Mouse (Mus musculus) large intestine, adult 2 months (tissue): ENCODE data around the gene Mmachc. TPM values are rescaled to one million over a fixed set of nuclear protein-coding genes. Genes with fewer than 3 reads are reported as not detected.

Experiments used
- DNase-seq: peaks from one replicate; pipeline ENCODE4 v3.0.0-alpha.2; 2012; ENCODE audit warnings: low read depth, low spot score
- WGBS: fragments of 180-500 bp; shearing (Covaris S2); methylation state at CpG from one replicate; pipeline ENCODE4 v1.1.7; 2018; 5-methylcytosine and 5-hydroxymethylcytosine counted together
- polyA plus RNA-seq: library from polyadenylated mRNA; depleted of rRNA; stranded (reverse); fragments of >200 nt; gene quantifications from 2 replicates; pipeline ENCODE4 v1.2.3, GENCODE M21; 2012; rRNA removed

Mmachc gene
- polyA plus RNA-seq, 1 experiment, result 9.3 TPM

DNA sequence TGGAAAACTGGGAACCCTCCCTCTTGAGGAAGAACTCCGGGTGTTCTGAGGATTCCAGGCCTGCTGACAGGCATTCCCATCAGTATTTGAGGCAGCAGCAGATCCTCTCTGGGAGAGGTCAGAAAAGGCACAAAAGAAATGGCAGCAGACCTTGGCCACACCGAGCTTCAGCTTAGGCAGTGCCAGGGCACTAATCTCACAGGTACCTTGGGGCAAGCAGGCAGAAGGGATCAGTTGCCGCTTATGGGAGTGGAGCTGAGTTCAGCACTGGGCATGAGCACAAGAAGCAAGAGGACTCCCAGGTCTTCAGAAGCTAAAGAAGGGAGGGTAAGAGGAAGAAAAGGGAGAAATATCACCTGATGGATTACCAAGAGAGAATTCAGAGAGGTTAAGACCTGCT is 50.2 kb downstream of the Mmachc start:
- no peak for DNase-seq
- 28% methylated on average over 3 of the region's 3 CpGs for WGBS

DNA sequence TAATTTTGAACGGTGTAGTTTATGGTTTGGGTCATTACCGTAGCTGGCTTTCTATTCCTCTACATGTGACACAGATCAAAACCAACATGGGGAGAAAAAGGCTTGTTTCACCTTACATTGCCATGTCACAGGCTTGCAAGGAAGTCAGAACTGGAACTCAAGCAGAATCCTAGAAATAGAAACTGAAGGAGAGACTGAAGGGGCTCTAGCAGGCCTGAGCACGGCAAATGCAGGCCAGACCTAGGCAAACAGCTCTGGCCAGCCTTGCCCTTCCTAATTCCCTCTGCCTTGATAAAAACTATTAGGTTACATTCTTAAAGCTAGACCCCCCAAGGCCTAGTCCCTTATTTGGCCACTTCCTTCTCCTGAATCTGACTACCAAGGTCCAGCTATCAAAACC is 52.5 kb downstream of the Mmachc start:
- 71% methylated on average over 3 of the region's 3 CpGs for WGBS
- no peak for DNase-seq

DNA sequence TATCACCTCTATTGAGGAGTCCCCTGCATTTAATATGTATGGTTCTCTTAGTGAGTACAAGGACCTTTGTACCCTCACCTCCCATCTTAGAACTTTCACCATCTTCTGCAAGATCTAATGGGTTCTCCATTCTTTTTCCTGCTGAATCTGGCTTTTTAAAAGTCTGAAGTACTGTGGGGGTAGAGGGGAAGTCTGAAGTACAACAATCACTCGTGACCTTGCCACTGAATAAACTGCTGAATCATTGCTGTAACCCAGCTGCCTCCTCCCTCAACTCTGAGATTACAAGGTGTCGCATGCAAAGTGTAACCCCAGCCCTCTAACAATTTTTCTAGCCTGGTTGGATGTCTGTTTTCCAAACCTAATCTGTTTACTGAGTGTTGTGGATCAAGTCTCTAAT is 53.1 kb downstream of the Mmachc start:
- DNase-seq, result no peak
- 18% methylated on average over 2 of the region's 2 CpGs for WGBS

DNA sequence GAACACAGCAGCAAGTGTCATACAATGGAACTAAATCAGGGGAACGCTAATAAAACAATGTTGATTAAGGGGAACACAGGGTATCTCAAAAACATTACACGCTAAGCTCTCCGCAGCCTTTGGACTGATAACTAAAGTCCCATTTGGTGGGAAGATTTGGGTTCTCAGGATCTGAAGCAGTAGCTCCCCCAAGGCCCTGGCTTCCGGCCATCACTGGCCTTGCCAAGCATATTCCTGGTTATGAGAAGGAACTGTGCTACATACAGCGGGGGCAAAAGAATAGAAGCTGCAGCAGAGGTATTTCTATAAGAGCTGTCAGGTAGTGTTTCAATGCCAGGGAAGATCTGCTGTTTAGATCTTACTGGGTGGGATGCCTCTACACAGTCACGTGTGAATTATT is 55.0 kb downstream of the Mmachc start:
- WGBS, result 87% methylated on average over 6 of the region's 6 CpGs

More for the DNA sequence above, 55.0 kb downstream of the Mmachc start:
- DNase-seq, result no peak

Other genes with a start within 250 kb of the Mmachc start
- gene Mast2, start 244.2 kb downstream of the Mmachc start, polyA plus RNA-seq, result 65.4 and 117 TPM in 2 replicates
- 2.0 and 3.0 TPM in 2 replicates for gene Ipp, start 200.9 kb downstream of the Mmachc start, polyA plus RNA-seq
- 5.4 and 5.6 TPM in 2 replicates for gene Tmem69, start 152.5 kb downstream of the Mmachc start, polyA plus RNA-seq
- 69.3 and 74.4 TPM in 2 replicates for gene Gpbp1l1, start 150.7 kb downstream of the Mmachc start, polyA plus RNA-seq
- 6.1 and 8.2 TPM in 2 replicates for gene Ccdc17, start 111.8 kb downstream of the Mmachc start, polyA plus RNA-seq
- gene Nasp, start 80.5 kb downstream of the Mmachc start, polyA plus RNA-seq, result 5.4 and 6.0 TPM in 2 replicates
- gene Akr1a1, start 56.7 kb downstream of the Mmachc start, polyA plus RNA-seq, result 937 and 1,000 TPM in 2 replicates
- gene Prdx1, start 22.9 kb downstream of the Mmachc start, polyA plus RNA-seq, result 346 and 395 TPM in 2 replicates
- 19.4 and 23.9 TPM in 2 replicates for gene Ccdc163, start 103 bp upstream of the Mmachc start, polyA plus RNA-seq
- 14.6 and 21.5 TPM in 2 replicates for gene Tesk2, start 12.5 kb upstream of the Mmachc start, polyA plus RNA-seq
- 22.0 and 24.9 TPM in 2 replicates for gene Toe1, start 99.2 kb upstream of the Mmachc start, polyA plus RNA-seq
- 4.7 and 5.6 TPM in 2 replicates for gene Mutyh, start 99.3 kb upstream of the Mmachc start, polyA plus RNA-seq
- gene Hpdl, start 113.3 kb upstream of the Mmachc start, polyA plus RNA-seq, result 8.3 and 8.4 TPM in 2 replicates
- 6.4 and 10.7 TPM in 2 replicates for gene Zswim5, start 169.0 kb upstream of the Mmachc start, polyA plus RNA-seq